Mouse (Mus musculus) c-Kit-positive CD71-positive TER-119-positive erythroid progenitor cells, embryonic 14.5 days (primary cell): ENCODE measurements around the gene Il25.
A peak's percentile ranks its signal among the peaks of the same experiment; 100 is the strongest.
"Not testable (repeated sequence)": the region's sequence is repeated elsewhere in the genome, so short reads cannot be mapped to it uniquely, and the experiment has no call there.

Source experiments
- DNase-seq: peaks from one replicate; pipeline ENCODE4 v3.0.0-alpha.2; 2013; ENCODE audit warnings: low spot score

Il25 gene

GRCm38 (mm10) chr14:54926401-54927158 lies 5.9 kb upstream of the Il25 start:
- DNase-seq, result no peak

- DNase-seq, result no peak
These were observed 5.2 kb upstream of the Il25 start for GRCm38 (mm10) chr14:54927296-54927695.

GRCm38 (mm10) chr14:54929801-54930200 lies 2.7 kb upstream of the Il25 start:
- DNase-seq, result no peak

GRCm38 (mm10) chr14:54930431-54930830 lies 2.1 kb upstream of the Il25 start:
- DNase-seq, result no peak

GRCm38 (mm10) chr14:54935904-54936830 lies 3.7 kb downstream of the Il25 start, which contains the start of gene Cmtm5:
Gene Cmtm5 (plus strand): TSS chr14:54936261.
- no peak for DNase-seq

GRCm38 (mm10) chr14:54936831-54937160 lies 4.3 kb downstream of the Il25 start:
- no peak for DNase-seq

- DNase-seq, result no peak
These were observed 5.1 kb downstream of the Il25 start for GRCm38 (mm10) chr14:54937361-54938182.

- no peak for DNase-seq
These were observed 6.1 kb downstream of the Il25 start for GRCm38 (mm10) chr14:54938431-54939219.

- peak; percentile 52 for DNase-seq
These were observed 7.1 kb downstream of the Il25 start for GRCm38 (mm10) chr14:54939434-54940175.

- DNase-seq, result no peak
These were observed 7.7 kb downstream of the Il25 start for GRCm38 (mm10) chr14:54940176-54940530.

- DNase-seq, result no peak
These were observed 8.8 kb downstream of the Il25 start for GRCm38 (mm10) chr14:54941024-54941978.

GRCm38 (mm10) chr14:54942479-54942878 lies 10.0 kb downstream of the Il25 start:
- no peak for DNase-seq

- no peak for DNase-seq
These were observed 11.5 kb downstream of the Il25 start for GRCm38 (mm10) chr14:54943971-54944370.

GRCm38 (mm10) chr14:54944939-54945338 lies 12.4 kb downstream of the Il25 start:
- no peak for DNase-seq

GRCm38 (mm10) chr14:54945975-54946704 lies 13.6 kb downstream of the Il25 start:
- DNase-seq, result no peak

GRCm38 (mm10) chr14:54947008-54947407 lies 14.5 kb downstream of the Il25 start:
- DNase-seq, result not testable (repeated sequence)

GRCm38 (mm10) chr14:54948781-54949180 lies 16.3 kb downstream of the Il25 start:
- no peak for DNase-seq

GRCm38 (mm10) chr14:54950493-54950892 lies 18.0 kb downstream of the Il25 start:
- no peak for DNase-seq

GRCm38 (mm10) chr14:54951587-54951986 lies 19.1 kb downstream of the Il25 start:
- no peak for DNase-seq
